Mouse (Mus musculus): ENCODE results near the gene Lbhd1.

DNA sequence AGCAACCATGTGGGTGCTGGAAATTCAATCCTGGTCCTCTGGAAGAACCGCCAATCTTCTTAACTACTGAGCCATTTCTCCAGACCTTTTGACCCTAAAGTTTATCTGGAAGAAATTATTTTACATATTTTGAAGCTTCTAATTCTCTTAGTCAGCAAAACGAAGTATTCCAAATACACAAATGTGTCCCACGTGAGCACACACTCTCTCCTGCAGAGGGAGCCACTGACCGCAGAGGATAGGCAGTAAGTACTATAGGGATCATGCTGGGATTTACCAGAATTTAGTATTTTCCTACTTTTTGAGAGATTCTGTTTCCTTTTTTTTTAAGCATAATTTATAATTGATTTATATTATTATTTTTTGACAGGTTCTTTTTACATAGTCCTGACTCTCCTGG, 25.8 kb upstream of the Lbhd1 start:
- TF ChIP-seq GATA1 (IDR thresholded peaks at IDR 0.05; ENCODE audit: low read length) (no peak), TAL1 (IDR thresholded peaks at IDR 0.05; ENCODE audit: low read length) (no peak)
